Mouse (Mus musculus) midbrain, embryonic 16.5 days (tissue): ENCODE data around the gene Il31. TPM values are rescaled to one million over a fixed set of nuclear protein-coding genes. Genes with fewer than 3 reads are reported as not detected.

Experiments used
- ATAC-seq: fragments of 200-750 bp; cut with Nextera tagmentation; 2 replicates; pipeline ENCODE4 v1.8.0; 2017; ENCODE audit warnings: moderate TSS enrichment
- H3K27ac ChIP-seq: fragments of 300-500 bp; sonication (generic); 2 replicates; pipeline ENCODE4 v1.5.1; 2014; ENCODE audit warnings: mild to moderate bottlenecking, low read length, mixed read lengths
- H3K27me3 ChIP-seq: fragments of 300-500 bp; sonication (generic); 2 replicates; pipeline ENCODE4 v1.6.1; 2014; ENCODE audit warnings: low read depth, low read length, mixed read lengths; ENCODE audit not compliant: control insufficient read depth, insufficient read depth
- H3K36me3 ChIP-seq: fragments of 300-500 bp; sonication (generic); 2 replicates; pipeline ENCODE4 v1.6.1; 2014; ENCODE audit warnings: mild to moderate bottlenecking, low read length, moderate library complexity, mixed read lengths; ENCODE audit not compliant: control insufficient read depth, insufficient read depth
- H3K4me1 ChIP-seq: fragments of 300-500 bp; sonication (generic); 2 replicates; pipeline ENCODE4 v1.6.1; 2014; ENCODE audit warnings: mild to moderate bottlenecking, low read length, mixed read lengths; ENCODE audit not compliant: control insufficient read depth, insufficient read depth
- H3K4me2 ChIP-seq: fragments of 300-500 bp; sonication (generic); 2 replicates; pipeline ENCODE4 v1.6.1; 2014; ENCODE audit warnings: mild to moderate bottlenecking, low read length, mixed read lengths
- H3K4me3 ChIP-seq: fragments of 300-500 bp; sonication (generic); 2 replicates; pipeline ENCODE4 v1.5.1; 2014; ENCODE audit warnings: low read depth, mild to moderate bottlenecking, low read length, moderate library complexity, mixed read lengths
- H3K9ac ChIP-seq: fragments of 300-500 bp; sonication (generic); 2 replicates; pipeline ENCODE4 v1.6.1; 2014; ENCODE audit warnings: low read depth, low read length, mixed read lengths
- H3K9me3 ChIP-seq: fragments of 300-500 bp; sonication (generic); replicated peaks from 2 replicates; pipeline ENCODE4 v1.6.1; 2014; ENCODE audit warnings: mild to moderate bottlenecking, low read length, mixed read lengths; ENCODE audit not compliant: control insufficient read depth, poor library complexity, severe bottlenecking
- WGBS: fragments of 180-500 bp; shearing (Covaris S2); extraction: QIAGEN DNeasy Blood & Tissue Kit; methylation state at CpG from one replicate; pipeline ENCODE4 v1.1.7; 2014; 5-methylcytosine and 5-hydroxymethylcytosine counted together
- microRNA-seq: library from miRNA; unstranded; fragments of <30 nt; microRNA quantifications from one replicate; pipeline ENCODE4, GENCODE M21; 2017
- polyA plus RNA-seq: library from polyadenylated mRNA; unstranded; fragments of >200 nt; fragmentation: Nextera tagmentation; extraction: Ambion mirVana; gene quantifications from 2 replicates; pipeline ENCODE4 v1.2.1, GENCODE M21; 2015

Il31 gene
- polyA plus RNA-seq, 1 experiment from 2014 or later: not detected

- Histone ChIP-seq H3K4me2 (no peak overlapping the region), H3K4me1 (peaks cover 9% of the 10 kb centered on the region), H3K36me3 (no peaks in the 10 kb centered on the region), H3K9me3 (no peaks in the 10 kb centered on the region), H3K27me3 (no peaks in the 10 kb centered on the region), H3K9ac (no peak overlapping the region), H3K4me3 (no peak overlapping the region), H3K27ac (no peak overlapping the region)
- no peak for ATAC-seq
- 66% methylated on average over 3 of the region's 3 CpGs for WGBS
Observed at GRCm38 (mm10) chr5:123432305-123432874, 56.9 kb downstream of the Il31 start.

- 76% methylated on average over 13 of the region's 13 CpGs for WGBS
- ATAC-seq: no peak
- no peak overlapping the region for H3K27ac ChIP-seq
Observed at GRCm38 (mm10) chr5:123431524-123432304, 57.6 kb downstream of the Il31 start.

More at GRCm38 (mm10) chr5:123431524-123432304, 57.6 kb downstream of the Il31 start:
- H3K36me3 ChIP-seq: no peaks in the 10 kb centered on the region
- H3K9me3 ChIP-seq: no peaks in the 10 kb centered on the region
- peaks cover 9% of the 10 kb centered on the region for H3K4me1 ChIP-seq
- no peaks in the 10 kb centered on the region for H3K27me3 ChIP-seq
- no peak overlapping the region for H3K4me2 ChIP-seq
- no peak overlapping the region for H3K4me3 ChIP-seq
- H3K9ac ChIP-seq: no peak overlapping the region

Small RNA genes within 50 kb of the gene (microRNA-seq; reads per million reads assigned to microRNA genes)
- 0.86 reads per million for gene Mir7647

Other genes with a start within 250 kb of the Il31 start
- gene Wdr66, start 237.4 kb downstream of the Il31 start, polyA plus RNA-seq: 0.94 and 1.7 TPM in 2 replicates
- 34.1 and 36.7 TPM in 2 replicates for gene Bcl7a, start 145.7 kb downstream of the Il31 start, polyA plus RNA-seq
- 15.5 and 19.0 TPM in 2 replicates for gene Mlxip, start 94.7 kb downstream of the Il31 start, polyA plus RNA-seq
- gene Lrrc43, start 184 bp downstream of the Il31 start, polyA plus RNA-seq: 0.76 and 1.4 TPM in 2 replicates
- gene B3gnt4, start 21.0 kb upstream of the Il31 start, polyA plus RNA-seq: 0.58 and 1.4 TPM in 2 replicates
- 109 and 111 TPM in 2 replicates for gene Diablo, start 34.7 kb upstream of the Il31 start, polyA plus RNA-seq
- gene Gm49027, start 36.0 kb upstream of the Il31 start, polyA plus RNA-seq: 0.73 and 0.92 TPM in 2 replicates
- gene Vps33a, start 83.5 kb upstream of the Il31 start, polyA plus RNA-seq: 44.7 and 44.8 TPM in 2 replicates
- 86.1 and 93.6 TPM in 2 replicates for gene Clip1, start 195.1 kb upstream of the Il31 start, polyA plus RNA-seq
- 70.5 and 76.7 TPM in 2 replicates for gene Zcchc8, start 231.6 kb upstream of the Il31 start, polyA plus RNA-seq